Mouse (Mus musculus): Measurements from ENCODE around the gene Xlr4c.
"Not testable (repeated sequence)": the region's sequence is repeated elsewhere in the genome, so short reads cannot be mapped to it uniquely, and the experiment has no call there.

DNA sequence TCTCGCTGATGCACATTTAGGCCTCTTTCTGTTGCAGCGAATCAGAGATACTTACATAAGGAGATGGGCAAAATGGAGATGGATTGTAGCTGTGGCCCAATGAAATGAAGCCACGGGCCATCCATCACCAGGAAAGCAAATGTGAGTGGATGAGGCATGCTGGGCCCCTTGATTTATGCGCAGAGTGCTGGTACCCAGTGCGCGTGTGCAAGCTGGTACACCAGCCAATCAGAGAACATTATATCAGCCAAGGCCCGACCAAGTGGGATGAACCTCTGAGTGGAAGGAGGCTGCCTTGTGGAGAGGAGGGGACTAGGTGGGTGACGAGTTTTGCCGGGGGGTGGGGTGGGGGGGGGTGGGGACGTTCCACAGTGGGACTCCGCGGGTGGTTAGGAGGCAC is 51.0 kb downstream of the Xlr4c start, which contains the start of gene Xlr3b:
- TF ChIP-seq E2F4 (IDR thresholded peaks at IDR 0.05; ENCODE audit: insufficient read depth); POLR2A (IDR thresholded peaks at IDR 0.05; ENCODE audit: insufficient read length, low read depth); USF1 (IDR thresholded peaks at IDR 0.05; ENCODE audit: low read depth); MAX (IDR thresholded peaks at IDR 0.05; ENCODE audit: low read depth): not testable (repeated sequence)

Data from myocyte (in vitro differentiated cells).